Mouse (Mus musculus): ENCODE data around the gene Hivep3. TPM values are rescaled to one million over a fixed set of nuclear protein-coding genes. Genes with fewer than 3 reads are reported as not detected.

Hivep3 gene
- polyA plus RNA-seq, 1 experiment from 2014 or later, result 21.0 TPM

DNA sequence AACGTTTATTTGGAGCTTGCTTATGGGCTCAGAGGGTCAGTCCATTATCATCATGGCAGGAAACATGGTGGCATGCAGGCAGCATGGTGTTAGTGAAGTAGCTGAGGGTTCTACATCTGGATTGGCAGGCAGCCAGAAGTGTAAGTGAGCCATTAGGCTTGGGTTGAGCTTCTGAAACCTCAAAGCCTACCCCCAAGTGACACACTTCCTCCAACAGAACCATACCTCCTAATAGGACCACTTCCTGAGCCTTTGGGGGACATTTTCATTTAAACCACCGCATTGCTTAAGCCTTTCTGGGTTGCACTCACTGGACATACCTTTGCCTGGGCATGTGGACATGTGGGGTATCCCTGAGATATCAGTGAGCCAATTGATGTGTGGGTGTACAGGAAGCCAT, 307.9 kb downstream of the Hivep3 start:
- Histone ChIP-seq H3K4me1 (peaks cover 5% of the 10 kb centered on the region; the same call in 1 of the 2 replicates), H3K36me3 (no peaks in the 10 kb centered on the region), H3K9ac (replicated peaks) (no peak overlapping the region), H3K4me2 (no peak overlapping the region), H3K27me3 (replicated peaks) (0 out of 2 replicates have a peak, but pooled peaks cover 3% of the 10 kb centered on the region), H3K9me3 (replicated peaks) (no peaks in the 10 kb centered on the region), H3K4me3 (replicated peaks) (no peak overlapping the region), H3K27ac (replicated peaks) (no peak overlapping the region)
- 78% methylated on average over 2 of the region's 2 CpGs for WGBS
- no peak for ATAC-seq (ENCODE audit: low FRiP score)

GRCm38 (mm10) chr4:120042480-120042879, 308.9 kb downstream of the Hivep3 start:
- ATAC-seq (ENCODE audit: low FRiP score), result no peak

DNA sequence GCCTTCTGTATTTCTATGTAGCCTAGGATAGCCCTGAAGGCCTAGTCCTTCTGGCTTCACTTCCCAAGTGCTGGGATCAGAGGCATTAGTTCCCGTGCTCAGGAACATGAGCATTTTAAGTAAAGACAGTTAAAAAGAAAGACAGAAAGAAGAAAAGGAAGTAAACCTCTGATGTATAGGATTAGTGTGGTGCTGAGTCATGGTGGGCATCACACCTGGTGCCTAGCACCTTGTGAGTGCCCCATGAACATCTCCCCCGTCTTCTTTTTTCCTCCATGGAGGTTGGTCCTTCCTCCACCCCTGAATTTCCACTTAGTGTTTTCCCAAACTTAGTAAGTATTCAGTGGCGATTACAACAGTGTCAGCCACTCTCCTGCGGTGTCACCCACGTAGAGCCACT, 311.0 kb downstream of the Hivep3 start:
- Histone ChIP-seq H3K9ac (replicated peaks) (no peak overlapping the region), H3K9me3 (replicated peaks) (no peaks in the 10 kb centered on the region), H3K4me3 (replicated peaks) (no peak overlapping the region), H3K4me2 (no peak overlapping the region), H3K36me3 (no peaks in the 10 kb centered on the region), H3K27ac (replicated peaks) (no peak overlapping the region), H3K27me3 (replicated peaks) (no peaks in the 10 kb centered on the region), H3K4me1 (peaks cover 5% of the 10 kb centered on the region; the same call in 1 of the 2 replicates)
- no peak for ATAC-seq (ENCODE audit: low FRiP score)
- 84% methylated on average over 5 of the region's 5 CpGs for WGBS

More at GRCm38 (mm10) chr4:120042480-120042879, 308.9 kb downstream of the Hivep3 start:
- Histone ChIP-seq H3K4me3 (replicated peaks) (no peak overlapping the region), H3K27me3 (replicated peaks) (no peaks in the 10 kb centered on the region), H3K9ac (replicated peaks) (no peak overlapping the region), H3K4me2 (no peak overlapping the region), H3K9me3 (replicated peaks) (no peaks in the 10 kb centered on the region), H3K4me1 (peaks cover 5% of the 10 kb centered on the region; the same call in 1 of the 2 replicates), H3K36me3 (no peaks in the 10 kb centered on the region), H3K27ac (replicated peaks) (no peak overlapping the region)
- 86% methylated on average over 7 of the region's 7 CpGs for WGBS

- 0 out of 2 replicates have a peak overlapping the region, but pooled peaks have one; percentile 23 for H3K27ac ChIP-seq (replicated peaks)
- H3K4me3 ChIP-seq (replicated peaks), result no peak overlapping the region
- no peak overlapping the region for H3K4me2 ChIP-seq
- no peaks in the 10 kb centered on the region for H3K9me3 ChIP-seq (replicated peaks)
- peaks cover 5% of the 10 kb centered on the region; the same call in 1 of the 2 replicates for H3K4me1 ChIP-seq
- 50% methylated on average over 5 of the region's 5 CpGs for WGBS
- ATAC-seq (ENCODE audit: low FRiP score), result no peak
- H3K36me3 ChIP-seq, result no peaks in the 10 kb centered on the region
- no peaks in the 10 kb centered on the region for H3K27me3 ChIP-seq (replicated peaks)
- no peak overlapping the region for H3K9ac ChIP-seq (replicated peaks)
Observed at GRCm38 (mm10) chr4:120045131-120045537, 311.6 kb downstream of the Hivep3 start.

DNA sequence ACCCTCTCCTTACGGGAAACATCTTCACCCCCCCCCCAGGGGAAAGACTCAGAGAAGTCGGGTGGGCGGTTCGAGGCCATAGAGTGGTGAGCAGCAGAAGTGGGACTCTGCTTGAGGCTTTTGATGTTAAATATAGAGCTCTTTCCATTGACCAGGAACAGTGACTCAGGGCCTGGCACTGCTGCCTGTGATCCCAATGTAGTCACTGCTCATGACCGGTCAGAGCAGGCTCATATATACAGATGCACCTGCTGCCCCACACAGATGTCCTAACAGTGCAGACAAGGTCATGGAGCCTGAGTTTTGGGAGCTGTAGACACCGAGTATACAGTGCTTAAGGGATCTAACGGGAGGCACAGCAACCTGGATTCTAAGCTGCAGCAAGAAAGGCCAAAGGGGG, 312.3 kb downstream of the Hivep3 start:
- H3K4me3 ChIP-seq (replicated peaks), result no peak overlapping the region
- no peaks in the 10 kb centered on the region for H3K36me3 ChIP-seq
- WGBS, result 82% methylated on average over 7 of the region's 7 CpGs
- no peak for ATAC-seq (ENCODE audit: low FRiP score)
- H3K27ac ChIP-seq (replicated peaks), result no peak overlapping the region
- no peaks in the 10 kb centered on the region for H3K27me3 ChIP-seq (replicated peaks)
- H3K4me1 ChIP-seq, result peaks cover 5% of the 10 kb centered on the region; the same call in 1 of the 2 replicates
- no peaks in the 10 kb centered on the region for H3K9me3 ChIP-seq (replicated peaks)
- no peak overlapping the region for H3K9ac ChIP-seq (replicated peaks)
- no peak overlapping the region for H3K4me2 ChIP-seq

GRCm38 (mm10) chr4:120047060-120047459, 313.5 kb downstream of the Hivep3 start:
- Histone ChIP-seq H3K4me1 (peaks cover 5% of the 10 kb centered on the region; the same call in 1 of the 2 replicates), H3K9me3 (replicated peaks) (no peaks in the 10 kb centered on the region), H3K27me3 (replicated peaks) (no peaks in the 10 kb centered on the region), H3K4me2 (no peak overlapping the region), H3K27ac (replicated peaks) (no peak overlapping the region), H3K9ac (replicated peaks) (no peak overlapping the region), H3K4me3 (replicated peaks) (no peak overlapping the region), H3K36me3 (no peaks in the 10 kb centered on the region)
- 28% methylated on average over 4 of the region's 4 CpGs for whole genome bisulfite sequencing
- ATAC-seq (ENCODE audit: low FRiP score), result no peak

GRCm38 (mm10) chr4:120048274-120048673, 314.7 kb downstream of the Hivep3 start:
- H3K4me3 ChIP-seq (replicated peaks), result no peak overlapping the region
- no peak for ATAC-seq (ENCODE audit: low FRiP score)
- no peaks in the 10 kb centered on the region for H3K27me3 ChIP-seq (replicated peaks)
- H3K4me1 ChIP-seq, result peaks cover 5% of the 10 kb centered on the region; the same call in 1 of the 2 replicates
- H3K9ac ChIP-seq (replicated peaks), result no peak overlapping the region
- no peak overlapping the region for H3K27ac ChIP-seq (replicated peaks)
- 73% methylated on average over 4 of the region's 4 CpGs for WGBS
- no peaks in the 10 kb centered on the region for H3K9me3 ChIP-seq (replicated peaks)
- no peak overlapping the region for H3K4me2 ChIP-seq
- H3K36me3 ChIP-seq, result no peaks in the 10 kb centered on the region

GRCm38 (mm10) chr4:120049857-120050256, 316.3 kb downstream of the Hivep3 start:
- Histone ChIP-seq H3K27ac (replicated peaks) (no peak overlapping the region), H3K4me1 (peaks cover 5% of the 10 kb centered on the region; the same call in 1 of the 2 replicates), H3K9me3 (replicated peaks) (no peaks in the 10 kb centered on the region), H3K9ac (replicated peaks) (no peak overlapping the region), H3K4me2 (no peak overlapping the region), H3K27me3 (replicated peaks) (no peaks in the 10 kb centered on the region), H3K36me3 (no peaks in the 10 kb centered on the region), H3K4me3 (replicated peaks) (no peak overlapping the region)
- 79% methylated on average over 3 of the region's 3 CpGs for WGBS
- ATAC-seq (ENCODE audit: low FRiP score), result no peak

GRCm38 (mm10) chr4:120052481-120052880, 318.9 kb downstream of the Hivep3 start:
- no peaks in the 10 kb centered on the region for H3K27me3 ChIP-seq (replicated peaks)
- no peak overlapping the region for H3K4me3 ChIP-seq (replicated peaks)
- ATAC-seq (ENCODE audit: low FRiP score), result no peak
- no peaks in the 10 kb centered on the region for H3K9me3 ChIP-seq (replicated peaks)
- H3K4me1 ChIP-seq, result no peaks in the 10 kb centered on the region
- H3K27ac ChIP-seq (replicated peaks), result no peak overlapping the region
- H3K4me2 ChIP-seq, result no peak overlapping the region
- no peak overlapping the region for H3K9ac ChIP-seq (replicated peaks)
- no peaks in the 10 kb centered on the region for H3K36me3 ChIP-seq

GRCm38 (mm10) chr4:120053026-120054005, 319.7 kb downstream of the Hivep3 start:
- Histone ChIP-seq H3K4me3 (replicated peaks) (no peak overlapping the region), H3K4me2 (no peak overlapping the region), H3K36me3 (no peaks in the 10 kb centered on the region), H3K9me3 (replicated peaks) (no peaks in the 10 kb centered on the region), H3K4me1 (no peaks in the 10 kb centered on the region), H3K9ac (replicated peaks) (no peak overlapping the region), H3K27ac (replicated peaks) (no peak overlapping the region), H3K27me3 (replicated peaks) (no peaks in the 10 kb centered on the region)
- WGBS, result 94% methylated on average over 11 of the region's 11 CpGs
- ATAC-seq (ENCODE audit: low FRiP score), result no peak

- no peak for ATAC-seq (ENCODE audit: low FRiP score)
- H3K4me2 ChIP-seq, result no peak overlapping the region
- H3K4me1 ChIP-seq, result no peaks in the 10 kb centered on the region
- H3K27ac ChIP-seq (replicated peaks), result no peak overlapping the region
- no peak overlapping the region for H3K9ac ChIP-seq (replicated peaks)
- H3K9me3 ChIP-seq (replicated peaks), result no peaks in the 10 kb centered on the region
- H3K36me3 ChIP-seq, result no peaks in the 10 kb centered on the region
- H3K27me3 ChIP-seq (replicated peaks), result no peaks in the 10 kb centered on the region
- H3K4me3 ChIP-seq (replicated peaks), result no peak overlapping the region
- 73% methylated on average over 9 of the region's 9 CpGs for WGBS
Observed at GRCm38 (mm10) chr4:120054145-120054544, 320.6 kb downstream of the Hivep3 start.

- no peak overlapping the region for H3K9ac ChIP-seq (replicated peaks)
- H3K4me1 ChIP-seq, result no peaks in the 10 kb centered on the region
- no peaks in the 10 kb centered on the region for H3K27me3 ChIP-seq (replicated peaks)
- 95% methylated on average over 9 of the region's 9 CpGs for WGBS
- H3K4me2 ChIP-seq, result no peak overlapping the region
- ATAC-seq (ENCODE audit: low FRiP score), result no peak
- H3K36me3 ChIP-seq, result no peaks in the 10 kb centered on the region
- no peak overlapping the region for H3K27ac ChIP-seq (replicated peaks)
- no peak overlapping the region for H3K4me3 ChIP-seq (replicated peaks)
- H3K9me3 ChIP-seq (replicated peaks), result no peaks in the 10 kb centered on the region
Observed at GRCm38 (mm10) chr4:120056451-120056850, 322.9 kb downstream of the Hivep3 start.
